Mouse (Mus musculus) ES-Bruce4 (cell line): ENCODE measurements at regions not wholly inside any gene's neighbourhood (a gene's known extent, or its start where the extent isn't known, plus 50 kb on each side); places are given as distances from the start of the nearest gene placed in this dataset.

ENCODE experiments used
- H3K27ac ChIP-seq: 2 replicates; pipeline ENCODE4 v1.5.1; 2012; ENCODE audit warnings: low read length, inconsistent platforms; ENCODE audit not compliant: insufficient read depth
- H3K27me3 ChIP-seq: 2 replicates; pipeline ENCODE4 v1.6.1; 2012; ENCODE audit warnings: mild to moderate bottlenecking, low read length, inconsistent platforms; ENCODE audit not compliant: control insufficient read depth, poor library complexity, insufficient read depth, severe bottlenecking
- H3K36me3 ChIP-seq: 2 replicates; pipeline ENCODE4 v1.6.1; 2012; ENCODE audit warnings: inconsistent platforms, mild to moderate bottlenecking, low read length, moderate library complexity; ENCODE audit not compliant: control insufficient read depth, poor library complexity, insufficient read depth, severe bottlenecking
- H3K4me1 ChIP-seq: one replicate; pipeline ENCODE4 v1.8.1; 2011; ENCODE audit warnings: low read length; ENCODE audit not compliant: control insufficient read depth, insufficient read depth
- H3K4me3 ChIP-seq: 2 replicates; pipeline ENCODE4 v1.5.1; 2011; ENCODE audit warnings: low read depth, mild to moderate bottlenecking, low read length
- H3K9ac ChIP-seq: 2 replicates; pipeline ENCODE4 v1.6.1; 2012; ENCODE audit warnings: low read depth, mild to moderate bottlenecking, inconsistent platforms; ENCODE audit not compliant: poor library complexity, severe bottlenecking
- H3K9me3 ChIP-seq: replicated peaks from 2 replicates; pipeline ENCODE4 v1.6.1; 2012; ENCODE audit warnings: mild to moderate bottlenecking, low read length, inconsistent platforms; ENCODE audit not compliant: control insufficient read depth, poor library complexity, insufficient read depth, severe bottlenecking
- CTCF ChIP-seq: IDR thresholded peaks from one replicate; pipeline ENCODE4 v1.8.1; 2011; ENCODE audit warnings: low read depth, low read length
- EP300 ChIP-seq: IDR thresholded peaks from 2 replicates; pipeline ENCODE4 v1.6.1; 2011; ENCODE audit warnings: low read depth, low read length; ENCODE audit not compliant: insufficient read depth
- POLR2A ChIP-seq: IDR thresholded peaks from one replicate; pipeline ENCODE4 v1.8.1; 2011; ENCODE audit warnings: low read length; ENCODE audit not compliant: insufficient read depth

DNA sequence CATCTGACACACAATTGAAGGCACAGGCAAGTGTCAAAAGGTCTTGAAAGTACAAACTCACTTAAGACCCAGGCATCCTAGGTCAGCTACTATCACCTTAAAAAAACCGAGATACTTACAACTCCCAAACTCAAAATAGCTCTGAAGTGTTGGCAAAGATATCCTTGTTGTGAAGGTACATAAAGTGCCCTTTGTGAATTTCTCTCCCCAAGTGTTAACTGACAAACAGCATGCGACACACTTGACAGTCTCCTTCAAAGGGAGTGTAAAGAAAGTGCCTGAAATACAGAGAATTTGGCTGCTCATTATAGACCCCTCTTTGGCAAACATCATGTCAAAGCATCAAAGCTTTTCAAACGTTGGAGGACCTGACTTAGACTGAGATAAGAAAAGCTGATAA lies 2634.2 kb downstream of the 9330182O14Rik start:
- no peaks in the 10 kb centered on the region for H3K27me3 ChIP-seq
- no peaks in the 10 kb centered on the region for H3K4me1 ChIP-seq
- no peaks in the 10 kb centered on the region for H3K9me3 ChIP-seq
- no peak overlapping the region for H3K27ac ChIP-seq
- H3K36me3 ChIP-seq, result no peaks in the 10 kb centered on the region
- no peak overlapping the region for H3K4me3 ChIP-seq
- TF ChIP-seq CTCF, result no peak
- no peak for TF ChIP-seq EP300
- no peak for TF ChIP-seq POLR2A
- no peak overlapping the region for H3K9ac ChIP-seq

DNA sequence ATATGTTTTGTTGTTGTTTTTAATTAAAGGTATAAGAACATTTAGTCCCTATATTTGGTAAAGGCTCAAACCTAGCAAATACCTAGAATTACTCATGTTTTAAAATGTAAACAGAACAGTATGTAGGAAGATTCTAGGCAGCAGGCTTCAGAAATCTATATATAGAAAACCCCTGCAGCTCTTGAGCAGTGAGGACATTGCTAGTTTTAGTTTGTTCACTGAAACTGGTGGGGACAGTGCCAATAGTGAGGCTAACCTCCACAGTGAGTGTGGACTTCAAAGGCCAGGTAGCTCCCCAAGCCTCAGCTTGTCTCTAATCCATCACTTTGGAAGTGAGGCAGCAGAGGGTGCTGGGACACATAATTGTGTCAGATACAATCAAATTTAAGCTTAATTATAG lies 2645.7 kb downstream of the 9330182O14Rik start:
- Histone ChIP-seq H3K36me3 (no peaks in the 10 kb centered on the region), H3K4me1 (no peaks in the 10 kb centered on the region), H3K9me3 (no peaks in the 10 kb centered on the region), H3K27ac (no peak overlapping the region), H3K9ac (no peak overlapping the region), H3K27me3 (no peaks in the 10 kb centered on the region), H3K4me3 (no peak overlapping the region)
- TF ChIP-seq POLR2A (no peak), EP300 (no peak), CTCF (no peak)

DNA sequence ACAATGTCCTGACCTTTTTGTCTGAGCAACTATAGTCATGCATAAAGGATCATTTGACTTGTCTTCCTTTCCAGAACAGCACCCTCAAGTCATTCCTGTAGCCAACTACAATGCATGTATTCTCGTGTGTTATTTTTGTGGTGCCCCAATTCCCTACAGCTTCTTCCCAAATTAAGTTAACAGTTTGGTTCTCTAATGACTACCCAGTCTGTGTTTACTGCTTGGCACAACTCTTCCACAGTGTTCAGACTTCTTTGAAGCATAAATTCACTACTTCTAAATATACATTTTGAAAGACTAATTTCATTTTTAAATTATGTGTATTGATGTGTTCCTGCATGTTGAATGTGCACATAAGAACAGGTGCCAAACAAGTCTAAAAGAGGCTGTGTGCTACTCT lies 2667.1 kb downstream of the 9330182O14Rik start:
- H3K27ac ChIP-seq, result no peak overlapping the region
- H3K9ac ChIP-seq, result no peak overlapping the region
- no peaks in the 10 kb centered on the region for H3K27me3 ChIP-seq
- H3K4me1 ChIP-seq, result no peaks in the 10 kb centered on the region
- no peak overlapping the region for H3K4me3 ChIP-seq
- no peaks in the 10 kb centered on the region for H3K36me3 ChIP-seq
- TF ChIP-seq POLR2A, result no peak
- no peak for TF ChIP-seq EP300
- no peak for TF ChIP-seq CTCF
- H3K9me3 ChIP-seq, result no peaks in the 10 kb centered on the region

DNA sequence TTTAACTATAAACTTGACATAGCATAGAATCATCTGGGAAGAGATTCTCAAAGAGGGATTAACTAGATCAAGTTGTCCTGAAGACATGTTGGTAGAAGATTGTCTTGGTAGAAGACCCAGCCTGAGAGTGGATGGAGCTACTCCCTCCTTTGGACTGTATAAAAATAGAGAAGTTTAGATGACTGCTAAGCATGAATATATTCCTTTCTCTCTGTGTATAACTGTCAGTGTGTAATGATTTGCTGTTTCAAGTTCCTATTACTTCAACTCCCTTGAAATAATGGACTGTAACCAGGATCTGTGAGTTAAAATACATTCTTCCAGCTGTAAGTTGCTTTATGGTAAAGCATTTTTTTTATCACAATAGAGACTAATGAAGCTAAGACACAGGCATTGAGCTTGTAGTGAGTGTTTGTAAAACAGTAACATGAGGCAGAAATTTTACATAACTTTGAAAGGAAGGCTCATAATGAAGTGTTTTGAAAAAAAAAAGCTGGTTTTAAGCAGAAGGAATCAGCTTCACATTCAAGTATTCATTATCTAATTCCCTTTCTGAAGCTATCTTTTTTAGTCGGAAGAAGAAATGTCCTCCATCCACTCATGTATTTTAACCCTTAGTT lies 2676.8 kb downstream of the 9330182O14Rik start:
- H3K27me3 ChIP-seq, result no peaks in the 10 kb centered on the region
- TF ChIP-seq EP300 (no peak), POLR2A (no peak), CTCF (no peak)
- H3K9ac ChIP-seq, result no peak overlapping the region
- H3K27ac ChIP-seq, result no peak overlapping the region
- H3K4me1 ChIP-seq, result no peaks in the 10 kb centered on the region
- H3K36me3 ChIP-seq, result no peaks in the 10 kb centered on the region
- no peak overlapping the region for H3K4me3 ChIP-seq
- H3K9me3 ChIP-seq, result no peaks in the 10 kb centered on the region

DNA sequence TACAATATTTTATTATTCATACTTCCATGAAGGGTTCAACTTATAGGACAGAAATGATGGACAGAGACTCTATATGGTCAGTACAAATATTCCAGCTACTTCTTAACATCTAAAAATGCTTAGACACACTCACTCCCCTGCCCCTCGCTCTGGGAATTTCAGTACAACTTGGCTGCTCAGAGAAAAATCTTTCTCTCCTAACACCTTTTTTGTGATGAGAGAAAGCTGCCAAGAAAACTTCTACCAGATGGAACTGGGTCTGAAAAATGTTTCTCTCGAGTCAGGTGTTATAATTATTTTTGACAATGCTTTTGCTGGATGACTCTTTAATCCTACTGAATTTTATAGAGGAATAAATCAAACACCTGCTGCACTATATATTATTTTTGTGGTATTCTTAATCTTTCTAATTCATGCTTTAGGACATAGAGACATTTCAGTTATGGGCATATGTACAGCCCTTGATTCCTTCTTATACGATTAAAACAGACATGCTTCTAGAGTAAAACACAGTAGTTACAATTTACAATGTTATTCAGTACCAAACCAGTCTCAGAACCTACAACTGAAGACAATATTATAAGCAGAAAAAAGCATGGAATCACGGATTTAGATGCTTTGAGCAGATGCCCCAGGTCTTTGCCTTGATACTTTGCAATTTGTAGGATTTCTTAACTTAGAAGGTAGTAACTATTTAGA lies 2681.0 kb downstream of the 9330182O14Rik start:
- Histone ChIP-seq H3K9ac (no peak overlapping the region), H3K27ac (no peak overlapping the region), H3K27me3 (no peaks in the 10 kb centered on the region), H3K9me3 (no peaks in the 10 kb centered on the region), H3K4me3 (no peak overlapping the region), H3K36me3 (no peaks in the 10 kb centered on the region), H3K4me1 (no peaks in the 10 kb centered on the region)
- no peak for TF ChIP-seq EP300
- no peak for TF ChIP-seq CTCF
- no peak for TF ChIP-seq POLR2A

DNA sequence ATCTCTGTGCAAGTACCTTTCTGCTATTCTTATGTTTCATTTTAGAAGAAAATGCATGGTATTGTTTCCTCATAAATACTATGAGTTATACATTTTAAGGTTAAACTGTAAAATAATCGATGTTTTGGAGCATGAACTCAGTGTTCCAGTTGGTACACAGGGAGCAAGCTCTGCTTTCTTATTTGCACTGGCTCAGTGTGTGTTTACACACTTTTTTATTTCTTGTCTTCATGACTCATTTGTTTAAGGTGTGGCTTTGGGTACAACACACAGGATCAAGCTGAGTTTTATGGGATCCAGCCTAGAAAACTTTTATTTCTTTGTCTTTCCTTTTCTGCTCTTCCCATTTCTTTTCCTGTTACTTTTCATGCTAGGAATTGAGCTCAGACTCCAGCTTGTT lies 2704.7 kb downstream of the 9330182O14Rik start:
- no peaks in the 10 kb centered on the region for H3K9me3 ChIP-seq

More for the DNA sequence above, 2704.7 kb downstream of the 9330182O14Rik start:
- Histone ChIP-seq H3K4me1 (no peaks in the 10 kb centered on the region), H3K36me3 (no peaks in the 10 kb centered on the region), H3K27me3 (no peaks in the 10 kb centered on the region), H3K9ac (no peak overlapping the region), H3K27ac (no peak overlapping the region), H3K4me3 (no peak overlapping the region)
- TF ChIP-seq EP300 (no peak), CTCF (no peak), POLR2A (no peak)
